Mouse (Mus musculus) olfactory bulb, adult 2 months (tissue): ENCODE data around the gene Plxnd1. TPM values are rescaled to one million over a fixed set of nuclear protein-coding genes. Genes with fewer than 3 reads are reported as not detected.

Experiments
- H3K27ac ChIP-seq: fragments of 200-500 bp; 2 replicates; pipeline ENCODE4 v1.5.1; 2012; ENCODE audit warnings: low read depth, low read length; ENCODE audit not compliant: insufficient read depth
- H3K4me1 ChIP-seq: fragments of 200-500 bp; 2 replicates; pipeline ENCODE4 v1.6.1; 2012; ENCODE audit warnings: low read length; ENCODE audit not compliant: control insufficient read depth, insufficient read depth
- H3K4me3 ChIP-seq: fragments of 200-500 bp; 2 replicates; pipeline ENCODE4 v1.5.1; 2012; ENCODE audit warnings: mild to moderate bottlenecking, low read depth, low read length, moderate library complexity; ENCODE audit not compliant: insufficient read depth
- CTCF ChIP-seq: fragments of 200-500 bp; IDR thresholded peaks from 2 replicates; pipeline ENCODE4 v1.5.1; 2012; ENCODE audit warnings: low read depth, mild to moderate bottlenecking, low read length, moderate library complexity; ENCODE audit not compliant: insufficient read depth
- POLR2A ChIP-seq: fragments of 200-500 bp; IDR thresholded peaks from 2 replicates; pipeline ENCODE4 v1.6.1; 2012; ENCODE audit warnings: mild to moderate bottlenecking, low read depth, low read length, moderate library complexity; ENCODE audit not compliant: insufficient read depth
- WGBS: fragments of 180-500 bp; shearing (Covaris S2); methylation state at CpG from one replicate; pipeline ENCODE4 v1.1.7; 2018; 5-methylcytosine and 5-hydroxymethylcytosine counted together
- polyA plus RNA-seq: library from polyadenylated mRNA; stranded (reverse); fragments of >200 nt; gene quantifications from 2 replicates; pipeline ENCODE4 v1.2.4, GENCODE M21; 2012; ENCODE audit warnings: low replicate concordance; ENCODE audit not compliant: missing spikeins, insufficient read depth, insufficient read length

Plxnd1 gene
- polyA plus RNA-seq, 1 experiment, result not detected

GRCm38 (mm10) chr6:116003516-116003915, 8.7 kb upstream of the Plxnd1 start:
- 87% methylated on average over 5 of the region's 5 CpGs for WGBS
- Histone ChIP-seq H3K27ac (no peak overlapping the region), H3K4me1 (peaks cover 5% of the 10 kb centered on the region; the same call in 1 of the 2 replicates), H3K4me3 (no peak overlapping the region)
- TF ChIP-seq POLR2A (no peak), CTCF (no peak)

- 82% methylated on average over 12 of the region's 12 CpGs for WGBS
These were observed 7.7 kb upstream of the Plxnd1 start for GRCm38 (mm10) chr6:116002311-116003104.

GRCm38 (mm10) chr6:116000851-116001250, 6.0 kb upstream of the Plxnd1 start:
- H3K4me3 ChIP-seq, result no peak overlapping the region
- WGBS, result 92% methylated on average over 5 of the region's 5 CpGs
- TF ChIP-seq POLR2A (no peak), CTCF (no peak)
- H3K4me1 ChIP-seq, result peaks cover 10% of the 10 kb centered on the region
- no peak overlapping the region for H3K27ac ChIP-seq

More at GRCm38 (mm10) chr6:116002311-116003104, 7.7 kb upstream of the Plxnd1 start:
- Histone ChIP-seq H3K4me3 (no peak overlapping the region), H3K27ac (no peak overlapping the region), H3K4me1 (peaks cover 7% of the 10 kb centered on the region; the same call in 1 of the 2 replicates)
- TF ChIP-seq POLR2A (no peak), CTCF (no peak)

GRCm38 (mm10) chr6:115999227-115999626, 4.4 kb upstream of the Plxnd1 start:
- no peak overlapping the region for H3K4me3 ChIP-seq
- WGBS, result 95% methylated on average over 2 of the region's 2 CpGs
- peaks cover 17% of the 10 kb centered on the region for H3K4me1 ChIP-seq
- TF ChIP-seq CTCF (no peak), POLR2A (no peak)
- H3K27ac ChIP-seq, result no peak overlapping the region

- Histone ChIP-seq H3K4me3 (no peak overlapping the region), H3K27ac (no peak overlapping the region), H3K4me1 (peaks cover 22% of the 10 kb centered on the region)
- WGBS, result 87% methylated on average over 7 of the region's 7 CpGs
- TF ChIP-seq CTCF, result no peak
- TF ChIP-seq POLR2A, result no peak
These were observed 4.0 kb upstream of the Plxnd1 start for GRCm38 (mm10) chr6:115998758-115999157.

GRCm38 (mm10) chr6:115997726-115998311, 3.0 kb upstream of the Plxnd1 start:
- WGBS, result 43% methylated on average over 3 of the region's 3 CpGs
- no peak overlapping the region for H3K27ac ChIP-seq
- peaks cover 26% of the 10 kb centered on the region for H3K4me1 ChIP-seq
- TF ChIP-seq CTCF (no peak), POLR2A (no peak)
- no peak overlapping the region for H3K4me3 ChIP-seq

GRCm38 (mm10) chr6:115996171-115996851, 1.5 kb upstream of the Plxnd1 start:
- Histone ChIP-seq H3K4me1 (peaks cover 37% of the 10 kb centered on the region), H3K4me3 (no peak overlapping the region), H3K27ac (no peak overlapping the region)
- 65% methylated on average over 6 of the region's 6 CpGs for WGBS
- TF ChIP-seq CTCF (no peak), POLR2A (no peak)

- 71% methylated on average over 4 of the region's 4 CpGs for WGBS
- Histone ChIP-seq H3K27ac (no peak overlapping the region), H3K4me1 (peaks cover 44% of the 10 kb centered on the region), H3K4me3 (no peak overlapping the region)
- TF ChIP-seq CTCF, result no peak
- TF ChIP-seq POLR2A, result no peak
These were observed 731 bp upstream of the Plxnd1 start for GRCm38 (mm10) chr6:115995531-115995941.
